Mouse (Mus musculus): ENCODE data around the gene Acoxl. TPM values are rescaled to one million over a fixed set of nuclear protein-coding genes. Genes with fewer than 3 reads are reported as not detected.
A peak's percentile ranks its signal among the peaks of the same experiment; 100 is the strongest.

Acoxl gene
- polyA plus RNA-seq, 1 experiment from 2014 or later = 0.09 TPM

DNA sequence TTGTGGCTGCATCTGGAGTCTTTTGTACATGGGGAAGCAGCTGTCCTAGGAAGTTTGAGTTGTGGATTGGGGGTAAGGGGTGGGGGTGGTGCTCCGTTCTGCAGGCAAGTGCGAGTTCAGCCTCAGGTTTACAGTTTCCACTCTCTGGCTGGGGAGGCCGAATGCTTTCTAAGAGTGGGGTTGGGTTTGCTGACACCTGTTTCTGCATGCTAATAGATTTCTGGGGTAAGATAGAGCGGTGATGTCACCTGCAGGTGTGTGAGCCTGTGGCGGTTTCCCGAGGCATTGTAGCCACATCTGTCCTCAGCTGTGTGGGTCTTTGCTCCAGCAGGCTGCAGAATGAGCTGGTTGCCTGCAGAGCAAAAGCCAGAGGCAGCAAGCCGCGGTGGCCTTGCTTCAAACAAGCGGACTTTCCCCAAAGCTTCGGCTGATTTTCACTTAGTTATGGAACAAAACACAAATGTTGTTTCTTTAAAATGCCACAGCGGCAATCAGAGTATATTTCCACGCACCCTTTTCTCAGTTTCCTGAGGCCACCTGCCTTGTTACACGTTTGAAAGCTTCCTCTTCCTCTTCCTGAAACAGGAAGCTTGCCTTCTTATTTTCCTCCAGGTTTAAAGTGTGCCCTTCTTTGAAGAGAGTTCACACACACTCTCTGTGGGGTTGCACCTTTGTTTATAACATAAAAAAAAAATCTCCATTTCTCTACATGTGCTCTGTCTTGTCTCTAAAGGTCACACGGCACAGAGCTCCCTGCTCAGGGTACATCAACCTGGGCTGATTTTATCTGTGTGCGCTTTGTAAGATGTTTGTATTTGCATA, 89.0 kb downstream of the Acoxl start:
- H3K9me3 ChIP-seq = no peaks in the 10 kb centered on the region
- ATAC-seq = peak; percentile 41; the same call in 1 of the 2 replicates
- H3K9ac ChIP-seq = no peak overlapping the region
- H3K27ac ChIP-seq = no peak overlapping the region
- peak overlapping the region; percentile 17; the same call in 1 of the 2 replicates for H3K4me2 ChIP-seq (replicated peaks)
- H3K27me3 ChIP-seq (replicated peaks) = no peaks in the 10 kb centered on the region
- H3K4me3 ChIP-seq (replicated peaks) = no peak overlapping the region
- peaks cover 13% of the 10 kb centered on the region for H3K4me1 ChIP-seq (replicated peaks)
- H3K36me3 ChIP-seq = no peaks in the 10 kb centered on the region
- 30% methylated on average over 15 of the region's 15 CpGs for WGBS

DNA sequence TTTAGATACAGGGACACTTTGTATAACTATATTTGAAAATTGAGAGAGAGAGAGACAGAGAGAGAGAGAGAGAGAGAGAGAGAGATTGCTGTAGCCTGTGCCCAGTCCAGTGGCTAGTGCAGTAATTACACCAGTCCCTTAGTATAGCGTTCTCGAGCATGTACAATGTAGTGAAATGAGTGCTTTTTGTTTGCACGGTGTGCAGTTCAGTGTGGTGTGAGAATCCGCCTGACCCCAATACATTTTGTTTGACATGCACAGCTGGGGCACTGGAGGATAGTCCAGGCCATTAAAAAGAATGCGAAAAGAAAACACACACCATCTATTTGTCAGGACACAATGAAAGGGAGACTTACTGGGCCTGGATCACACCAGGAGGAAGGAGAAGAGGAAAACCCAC, 89.6 kb downstream of the Acoxl start:
- Histone ChIP-seq H3K4me2 (replicated peaks) (no peak overlapping the region), H3K36me3 (no peaks in the 10 kb centered on the region), H3K4me1 (replicated peaks) (peaks cover 11% of the 10 kb centered on the region), H3K9me3 (no peaks in the 10 kb centered on the region), H3K4me3 (replicated peaks) (no peak overlapping the region), H3K9ac (no peak overlapping the region), H3K27me3 (replicated peaks) (no peaks in the 10 kb centered on the region), H3K27ac (no peak overlapping the region)
- 31% methylated on average over 5 of the region's 5 CpGs for WGBS
- no peak for ATAC-seq

DNA sequence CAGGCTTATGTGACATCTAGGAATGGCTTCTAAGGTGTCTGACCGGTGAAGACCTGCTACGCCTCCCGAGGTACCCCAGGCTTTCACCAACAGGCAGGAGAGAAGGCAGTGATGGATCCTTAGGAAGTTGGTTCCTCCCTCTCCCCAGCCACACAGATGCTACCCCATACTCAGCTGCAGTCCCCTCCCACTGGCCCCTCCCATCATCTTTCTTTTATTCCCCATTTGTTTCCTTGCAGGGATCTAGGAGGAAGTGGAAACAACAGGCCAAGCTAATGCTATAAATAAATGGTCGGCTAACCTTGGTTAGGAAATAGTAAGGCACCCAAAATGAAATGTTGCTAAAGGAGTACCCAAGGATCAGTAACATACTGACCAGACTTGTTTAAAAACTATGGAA, 90.2 kb downstream of the Acoxl start:
- no peaks in the 10 kb centered on the region for H3K36me3 ChIP-seq
- WGBS = 48% methylated on average over 4 of the region's 4 CpGs
- ATAC-seq = no peak
- H3K4me1 ChIP-seq (replicated peaks) = peaks cover 11% of the 10 kb centered on the region
- H3K4me3 ChIP-seq (replicated peaks) = no peak overlapping the region
- H3K9me3 ChIP-seq = no peaks in the 10 kb centered on the region
- no peak overlapping the region for H3K27ac ChIP-seq
- no peak overlapping the region for H3K9ac ChIP-seq
- no peak overlapping the region for H3K4me2 ChIP-seq (replicated peaks)
- H3K27me3 ChIP-seq (replicated peaks) = no peaks in the 10 kb centered on the region

DNA sequence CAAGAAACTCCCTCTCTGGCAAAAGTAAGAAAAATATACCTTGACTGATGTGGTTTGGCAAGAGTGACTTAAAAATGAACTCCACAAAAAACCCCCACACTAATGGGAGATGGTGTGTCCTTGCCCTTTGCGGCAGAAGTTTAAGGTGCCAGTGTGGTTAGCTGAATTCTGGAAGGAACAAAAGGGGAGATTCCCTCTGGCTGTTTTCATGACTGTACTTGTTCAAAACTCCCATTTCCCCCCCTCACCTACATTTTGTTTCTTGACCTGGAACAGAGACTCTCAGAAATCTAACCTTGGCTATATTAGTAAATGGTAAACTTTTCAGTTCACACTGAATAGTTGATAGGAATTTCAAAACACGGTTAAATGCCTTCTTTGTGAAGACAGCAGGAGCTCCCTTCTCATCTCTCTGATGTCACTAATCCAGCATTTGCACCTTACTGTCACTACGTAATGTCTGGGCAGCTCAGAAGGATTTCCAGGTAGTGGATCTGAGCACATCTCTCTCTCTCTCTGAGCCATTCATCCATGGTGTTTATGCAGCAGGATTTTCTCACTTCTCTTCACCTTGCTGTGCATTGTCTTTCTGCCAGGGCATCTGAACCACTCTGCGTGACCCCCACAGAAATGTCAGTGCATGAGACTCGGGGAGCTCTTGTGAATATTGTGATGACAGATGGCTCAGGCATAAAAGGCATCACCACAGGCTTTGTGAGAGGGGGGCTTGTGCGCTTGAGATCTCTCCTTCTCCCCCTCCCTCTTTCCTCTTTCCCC, 91.5 kb downstream of the Acoxl start:
- Histone ChIP-seq H3K27ac (no peak overlapping the region), H3K9me3 (no peaks in the 10 kb centered on the region), H3K4me2 (replicated peaks) (no peak overlapping the region), H3K4me3 (replicated peaks) (no peak overlapping the region), H3K9ac (no peak overlapping the region), H3K4me1 (replicated peaks) (peaks cover 11% of the 10 kb centered on the region), H3K27me3 (replicated peaks) (no peaks in the 10 kb centered on the region), H3K36me3 (no peaks in the 10 kb centered on the region)
- ATAC-seq = no peak
- 71% methylated on average over 6 of the region's 6 CpGs for WGBS

DNA sequence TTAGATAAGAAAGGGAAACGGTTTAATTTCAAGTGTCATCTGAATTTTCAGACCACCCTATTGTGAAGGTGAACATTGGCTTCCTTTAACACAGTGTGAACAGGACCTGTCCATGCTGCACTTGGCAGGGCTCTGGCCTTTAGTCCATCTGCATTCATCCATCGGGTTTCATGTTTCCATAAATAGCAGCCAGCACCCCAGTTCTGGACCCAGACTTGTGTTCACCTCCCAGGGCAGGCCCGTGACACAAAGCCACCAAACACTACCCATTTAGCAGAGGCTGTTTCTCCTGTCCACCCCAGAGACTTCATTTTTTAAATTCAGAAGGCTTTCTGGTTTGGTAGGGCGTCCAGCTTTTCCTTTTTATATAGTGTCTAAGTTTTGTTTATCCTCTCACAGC, 92.9 kb downstream of the Acoxl start:
- 77% methylated on average over 4 of the region's 4 CpGs for WGBS
- Histone ChIP-seq H3K4me1 (replicated peaks) (peaks cover 11% of the 10 kb centered on the region), H3K4me2 (replicated peaks) (no peak overlapping the region), H3K27ac (no peak overlapping the region), H3K4me3 (replicated peaks) (no peak overlapping the region), H3K9ac (no peak overlapping the region), H3K9me3 (no peaks in the 10 kb centered on the region), H3K36me3 (no peaks in the 10 kb centered on the region), H3K27me3 (replicated peaks) (no peaks in the 10 kb centered on the region)
- no peak for ATAC-seq

DNA sequence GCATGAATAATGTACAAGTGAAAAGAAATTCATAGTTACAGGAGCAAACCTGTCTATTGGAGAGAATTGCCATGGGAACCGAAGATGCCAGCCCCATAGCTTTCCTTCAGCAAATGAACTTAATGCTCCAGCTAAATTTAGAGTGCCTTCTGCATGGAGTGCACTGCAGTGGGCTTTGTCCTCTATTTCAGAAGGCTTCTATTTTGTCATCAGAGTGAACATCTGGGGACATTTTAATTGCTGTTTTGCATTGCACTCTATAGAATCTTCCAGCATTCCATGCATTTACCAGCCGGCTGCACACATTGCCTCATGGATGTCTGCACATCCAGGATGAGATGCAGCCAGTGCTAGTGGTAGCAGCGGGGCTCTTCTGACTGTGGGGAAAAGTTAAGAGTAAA, 94.9 kb downstream of the Acoxl start:
- H3K27ac ChIP-seq = no peak overlapping the region
- H3K4me2 ChIP-seq (replicated peaks) = no peak overlapping the region
- H3K9ac ChIP-seq = no peak overlapping the region
- peaks cover under 1% of the 10 kb centered on the region; the same call in 1 of the 2 replicates for H3K4me1 ChIP-seq (replicated peaks)
- 89% methylated on average over 3 of the region's 3 CpGs for WGBS
- H3K36me3 ChIP-seq = no peaks in the 10 kb centered on the region
- no peak for ATAC-seq
- no peak overlapping the region for H3K4me3 ChIP-seq (replicated peaks)
- H3K9me3 ChIP-seq = no peaks in the 10 kb centered on the region
- H3K27me3 ChIP-seq (replicated peaks) = no peaks in the 10 kb centered on the region

DNA sequence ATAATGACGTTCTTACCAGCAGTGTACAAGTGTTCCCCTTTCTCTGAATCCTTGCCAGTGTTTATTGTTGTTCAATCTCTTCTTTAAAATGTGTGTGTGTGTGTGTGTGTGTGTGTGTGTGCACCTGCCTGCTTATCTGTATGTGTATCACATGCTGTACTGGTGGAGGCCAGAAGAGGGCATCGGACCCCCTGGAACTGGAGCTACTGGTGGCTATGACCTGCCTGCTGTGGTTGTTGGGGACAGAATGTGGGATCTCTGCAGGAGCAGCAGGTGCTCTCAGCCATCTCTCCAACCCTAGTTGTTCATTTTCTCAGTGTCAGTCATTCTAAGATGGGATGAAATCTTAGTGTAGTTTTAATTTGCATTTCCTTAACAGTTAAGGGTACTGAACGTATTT, 98.4 kb downstream of the Acoxl start:
- 83% methylated on average over 3 of the region's 3 CpGs for WGBS

DNA sequence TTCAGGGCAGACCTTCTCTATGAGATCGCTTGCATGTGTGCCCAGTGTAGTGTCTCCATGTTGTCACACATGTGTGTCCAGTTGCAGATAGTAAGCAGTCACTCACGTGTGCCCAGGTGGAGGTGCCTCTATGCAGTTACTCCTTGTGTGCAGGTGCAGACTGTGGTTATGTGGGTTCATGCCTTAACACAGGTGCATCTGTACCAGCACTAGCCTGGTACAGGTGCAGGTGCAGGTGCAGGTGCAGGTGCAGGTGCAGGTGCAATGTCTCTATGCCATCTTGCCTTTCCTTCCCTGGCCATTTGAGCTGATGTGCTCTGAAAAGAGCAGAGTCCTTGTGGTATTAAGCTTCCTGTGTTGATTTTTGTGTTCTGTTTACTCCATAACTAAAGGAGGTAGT, 100.5 kb downstream of the Acoxl start:
- no peak overlapping the region for H3K9ac ChIP-seq
- no peak overlapping the region for H3K4me3 ChIP-seq (replicated peaks)
- no peak for ATAC-seq
- no peaks in the 10 kb centered on the region for H3K4me1 ChIP-seq (replicated peaks)
- H3K4me2 ChIP-seq (replicated peaks) = no peak overlapping the region
- H3K36me3 ChIP-seq = no peaks in the 10 kb centered on the region
- no peaks in the 10 kb centered on the region for H3K9me3 ChIP-seq
- H3K27me3 ChIP-seq (replicated peaks) = no peaks in the 10 kb centered on the region
- H3K27ac ChIP-seq = no peak overlapping the region
- 87% methylated on average over 2 of the region's 2 CpGs for WGBS

More for the DNA sequence above, 98.4 kb downstream of the Acoxl start:
- no peak overlapping the region for H3K27ac ChIP-seq
- no peak for ATAC-seq
- no peak overlapping the region for H3K9ac ChIP-seq
- H3K4me2 ChIP-seq (replicated peaks) = no peak overlapping the region
- H3K9me3 ChIP-seq = no peaks in the 10 kb centered on the region
- no peaks in the 10 kb centered on the region for H3K4me1 ChIP-seq (replicated peaks)
- H3K36me3 ChIP-seq = no peaks in the 10 kb centered on the region
- no peak overlapping the region for H3K4me3 ChIP-seq (replicated peaks)
- H3K27me3 ChIP-seq (replicated peaks) = no peaks in the 10 kb centered on the region

DNA sequence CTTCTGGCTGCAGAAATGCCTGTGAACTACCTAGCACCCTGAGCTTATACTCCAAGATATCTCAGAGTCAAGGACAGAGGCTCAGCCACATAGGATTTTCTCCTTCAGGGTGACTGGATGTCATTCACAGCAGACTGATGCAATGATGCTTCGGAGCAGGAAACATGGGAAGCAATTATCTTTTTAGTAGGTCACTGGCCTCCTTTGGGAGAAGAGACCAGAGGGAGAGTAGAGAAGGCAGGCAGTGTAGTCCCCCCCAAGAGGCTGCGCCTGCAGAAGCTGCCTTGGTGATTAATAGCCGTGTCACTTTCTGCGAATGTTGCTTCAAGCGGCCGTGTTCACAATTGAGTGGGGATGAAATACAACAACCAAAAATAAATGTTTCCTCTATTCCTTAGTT, 121.9 kb downstream of the Acoxl start:
- Histone ChIP-seq H3K27ac (no peak overlapping the region), H3K9me3 (no peaks in the 10 kb centered on the region), H3K4me1 (replicated peaks) (0 out of 2 replicates have a peak, but pooled peaks cover 2% of the 10 kb centered on the region), H3K9ac (no peak overlapping the region), H3K4me2 (replicated peaks) (no peak overlapping the region), H3K27me3 (replicated peaks) (no peaks in the 10 kb centered on the region), H3K36me3 (no peaks in the 10 kb centered on the region), H3K4me3 (replicated peaks) (no peak overlapping the region)
- WGBS = 35% methylated on average over 6 of the region's 6 CpGs
- ATAC-seq = no peak

DNA sequence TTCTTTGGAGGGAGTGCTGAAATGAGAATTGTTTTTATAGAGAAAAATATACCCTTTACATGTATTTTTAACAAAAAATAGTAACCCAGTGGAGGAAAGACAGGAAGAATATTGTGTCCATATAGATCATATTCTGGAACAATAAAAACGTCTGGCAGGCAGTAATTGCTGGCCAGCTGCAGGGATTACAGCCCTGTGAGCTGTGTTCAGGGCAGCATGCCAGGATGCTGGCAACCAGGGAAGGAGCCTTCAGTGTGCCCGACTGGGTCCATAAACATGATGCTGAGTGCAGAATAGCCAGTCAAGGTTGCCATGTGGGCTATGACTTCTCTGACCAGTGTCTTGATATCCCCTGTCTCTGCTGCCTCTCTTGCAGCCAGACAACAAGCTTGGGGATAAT, 122.5 kb downstream of the Acoxl start:
- Histone ChIP-seq H3K9me3 (no peaks in the 10 kb centered on the region), H3K27me3 (replicated peaks) (no peaks in the 10 kb centered on the region), H3K9ac (no peak overlapping the region), H3K4me1 (replicated peaks) (0 out of 2 replicates have a peak, but pooled peaks cover 2% of the 10 kb centered on the region), H3K36me3 (no peaks in the 10 kb centered on the region), H3K4me2 (replicated peaks) (no peak overlapping the region), H3K4me3 (replicated peaks) (no peak overlapping the region), H3K27ac (no peak overlapping the region)
- 22% methylated on average over 2 of the region's 2 CpGs for WGBS
- no peak for ATAC-seq

DNA sequence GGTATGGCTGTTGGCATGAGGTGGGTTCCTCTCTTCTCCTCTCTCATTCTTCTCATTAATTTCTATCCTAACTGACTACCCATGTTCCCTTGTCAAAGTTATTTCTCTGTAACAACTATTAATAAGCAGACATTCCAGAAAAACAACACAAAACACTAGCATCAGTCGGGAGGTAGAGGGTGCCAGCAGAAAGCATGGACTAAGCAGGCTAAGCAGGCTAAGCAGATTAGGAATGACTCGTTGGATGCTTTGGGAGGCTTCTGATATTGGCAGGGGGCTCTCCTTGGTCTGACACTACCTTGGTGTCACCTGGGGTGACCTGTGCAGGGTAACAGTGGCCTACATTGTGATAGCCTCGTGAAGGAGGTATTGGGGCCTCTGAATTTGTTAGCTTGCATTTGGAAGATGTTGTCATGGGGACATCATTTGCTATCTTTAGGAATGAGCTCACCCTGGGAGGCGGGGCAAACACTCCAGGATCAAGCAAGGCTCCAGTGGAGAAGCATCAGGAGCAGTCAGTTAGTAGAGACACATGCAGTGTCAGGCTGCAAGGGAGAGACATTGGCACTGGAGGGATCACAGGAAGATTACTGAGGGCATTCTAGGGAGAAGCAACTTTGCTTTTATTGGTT, 123.2 kb downstream of the Acoxl start:
- no peak for ATAC-seq
- Histone ChIP-seq H3K9me3 (no peaks in the 10 kb centered on the region), H3K27me3 (replicated peaks) (no peaks in the 10 kb centered on the region), H3K4me3 (replicated peaks) (no peak overlapping the region), H3K4me2 (replicated peaks) (no peak overlapping the region), H3K27ac (no peak overlapping the region), H3K36me3 (no peaks in the 10 kb centered on the region), H3K4me1 (replicated peaks) (0 out of 2 replicates have a peak, but pooled peaks cover 2% of the 10 kb centered on the region), H3K9ac (no peak overlapping the region)
- 48% methylated on average over 4 of the region's 4 CpGs for WGBS

DNA sequence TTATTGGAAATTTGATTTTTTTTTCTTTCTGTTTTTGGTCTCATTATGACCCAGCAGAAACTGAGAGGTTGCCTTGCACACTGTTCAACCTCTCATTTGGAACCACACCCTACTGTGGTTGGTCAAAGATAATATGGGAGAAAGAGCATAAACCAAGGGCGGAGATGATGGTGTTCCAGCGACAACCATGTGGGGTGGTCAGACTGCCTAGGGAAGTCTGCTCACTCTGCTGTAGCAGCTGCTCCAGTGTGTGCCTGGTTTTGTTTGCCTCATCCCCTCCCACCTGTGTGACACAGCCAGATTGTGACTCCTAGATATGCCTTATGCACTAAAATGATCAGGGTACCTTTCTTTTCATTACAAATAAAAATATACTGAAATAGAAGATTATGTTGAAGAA, 130.3 kb downstream of the Acoxl start:
- ATAC-seq = no peak
- Histone ChIP-seq H3K36me3 (no peaks in the 10 kb centered on the region), H3K9me3 (no peaks in the 10 kb centered on the region)

More for the DNA sequence above, 130.3 kb downstream of the Acoxl start:
- H3K27me3 ChIP-seq (replicated peaks) = no peaks in the 10 kb centered on the region
- WGBS = 88% methylated on average over 2 of the region's 2 CpGs
- no peak overlapping the region for H3K4me2 ChIP-seq (replicated peaks)
- no peak overlapping the region for H3K9ac ChIP-seq
- H3K4me3 ChIP-seq (replicated peaks) = no peak overlapping the region
- H3K4me1 ChIP-seq (replicated peaks) = no peaks in the 10 kb centered on the region
- H3K27ac ChIP-seq = no peak overlapping the region

All from intestine, embryonic 15.5 days (tissue).